Mouse (Mus musculus) ES-Bruce4 (cell line): ENCODE measurements around the gene Muc4.

Experiments used
- CTCF ChIP-seq: IDR thresholded peaks from one replicate; pipeline ENCODE4 v1.8.1; 2011; ENCODE audit warnings: low read depth, low read length
- POLR2A ChIP-seq: IDR thresholded peaks from one replicate; pipeline ENCODE4 v1.8.1; 2011; ENCODE audit warnings: low read length; ENCODE audit not compliant: insufficient read depth

- TF ChIP-seq CTCF (no peak), POLR2A (no peak)
Observed at GRCm38 (mm10) chr16:32813771-32814170, 78.1 kb downstream of the Muc4 start.
